Mouse (Mus musculus): Measurements from ENCODE around the gene Gm45062. TPM values are rescaled to one million over a fixed set of nuclear protein-coding genes. Genes with fewer than 3 reads are reported as not detected.

Gene Gm45062
- total and polyA plus RNA-seq, 2 experiments from 2014 or later, result 3.0 TPM; not detected in 1

DNA sequence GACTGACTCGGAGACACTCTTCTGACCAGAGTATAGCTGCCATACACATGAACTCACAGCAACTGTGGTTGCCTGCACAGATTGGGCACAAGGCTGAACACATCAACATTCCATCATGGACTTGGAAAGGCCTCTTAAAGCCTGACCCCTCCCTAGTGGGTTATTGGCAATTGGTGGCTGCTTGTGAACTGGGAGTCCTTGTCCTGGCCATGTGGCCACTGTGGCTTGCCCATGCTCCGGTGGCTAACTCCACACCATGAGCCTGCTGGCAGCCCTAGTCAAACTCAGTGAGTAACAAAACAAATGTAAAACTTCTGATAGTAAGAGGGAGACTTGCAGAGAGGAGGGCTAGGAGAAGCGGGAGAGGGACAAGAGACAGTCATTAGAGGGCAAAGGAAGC lies 212.9 kb downstream of the Gm45062 start:
- 91% methylated on average over 3 of the region's 3 CpGs for WGBS
- H3K4me2 ChIP-seq (ENCODE audit: low read depth, low read length), result no peak overlapping the region
- DNase-seq (ENCODE audit: low spot score) (no peak), ATAC-seq (ENCODE audit: insufficient read depth, low read depth) (no peak)
- no peaks in the 10 kb centered on the region for H3K9me3 ChIP-seq (replicated peaks; ENCODE audit: control insufficient read depth, low read length)
- no peaks in the 10 kb centered on the region for H3K36me3 ChIP-seq (replicated peaks; ENCODE audit: control insufficient read depth, insufficient read depth, low read length)
- H3K27me3 ChIP-seq (ENCODE audit: control insufficient read depth, insufficient read depth, low read length), result no peaks in the 10 kb centered on the region
- H3K9ac ChIP-seq (replicated peaks; ENCODE audit: low read depth, low read length), result no peak overlapping the region
- no peak overlapping the region for H3K27ac ChIP-seq (ENCODE audit: low read depth)
- TF ChIP-seq EP300 (IDR thresholded peaks at IDR 0.05; ENCODE audit: low read depth) (no peak), CTCF (IDR thresholded peaks at IDR 0.05; ENCODE audit: low read depth) (no peak)
- H3K4me1 ChIP-seq (ENCODE audit: control insufficient read depth, insufficient read depth), result peaks cover 18% of the 10 kb centered on the region
- no peak overlapping the region for H3K4me3 ChIP-seq (ENCODE audit: low read depth, low read length)

DNA sequence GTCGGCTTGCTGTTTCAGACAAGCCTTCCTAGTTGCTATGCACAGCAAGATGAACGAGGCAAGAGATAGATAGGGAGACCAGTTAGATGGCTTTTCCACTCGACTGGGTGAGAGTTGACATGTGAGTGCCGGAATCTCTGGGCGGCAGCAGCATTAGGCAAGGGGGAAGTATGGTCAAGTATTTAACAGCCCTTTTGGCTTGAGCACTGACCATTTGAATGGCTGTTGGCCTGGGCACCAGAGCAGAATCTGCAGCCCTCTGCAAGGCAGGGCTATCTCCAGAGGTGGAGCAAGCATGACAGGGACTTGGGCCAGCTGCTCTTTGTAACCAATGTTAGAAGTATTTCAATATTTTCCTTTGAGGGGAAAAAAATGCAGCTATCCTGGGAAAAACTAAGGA lies 213.7 kb downstream of the Gm45062 start:
- Histone ChIP-seq H3K27ac (ENCODE audit: low read depth) (peak overlapping the region; percentile 47), H3K4me3 (ENCODE audit: low read depth, low read length) (no peak overlapping the region), H3K4me1 (ENCODE audit: control insufficient read depth, insufficient read depth) (peaks cover 18% of the 10 kb centered on the region), H3K36me3 (replicated peaks; ENCODE audit: control insufficient read depth, insufficient read depth, low read length) (no peaks in the 10 kb centered on the region), H3K9ac (replicated peaks; ENCODE audit: low read depth, low read length) (no peak overlapping the region), H3K9me3 (replicated peaks; ENCODE audit: control insufficient read depth, low read length) (no peaks in the 10 kb centered on the region), H3K4me2 (ENCODE audit: low read depth, low read length) (0 out of 2 replicates have a peak overlapping the region, but pooled peaks have one; percentile 6), H3K27me3 (ENCODE audit: control insufficient read depth, insufficient read depth, low read length) (no peaks in the 10 kb centered on the region)
- ATAC-seq (ENCODE audit: insufficient read depth, low read depth) (0 out of 2 replicates have a peak, but pooled peaks have one; percentile 36), DNase-seq (ENCODE audit: low spot score) (no peak)
- 16% methylated on average over 5 of the region's 5 CpGs for WGBS
- no peak for TF ChIP-seq EP300 (IDR thresholded peaks at IDR 0.05; ENCODE audit: low read depth)
- no peak for TF ChIP-seq CTCF (IDR thresholded peaks at IDR 0.05; ENCODE audit: low read depth)

DNA sequence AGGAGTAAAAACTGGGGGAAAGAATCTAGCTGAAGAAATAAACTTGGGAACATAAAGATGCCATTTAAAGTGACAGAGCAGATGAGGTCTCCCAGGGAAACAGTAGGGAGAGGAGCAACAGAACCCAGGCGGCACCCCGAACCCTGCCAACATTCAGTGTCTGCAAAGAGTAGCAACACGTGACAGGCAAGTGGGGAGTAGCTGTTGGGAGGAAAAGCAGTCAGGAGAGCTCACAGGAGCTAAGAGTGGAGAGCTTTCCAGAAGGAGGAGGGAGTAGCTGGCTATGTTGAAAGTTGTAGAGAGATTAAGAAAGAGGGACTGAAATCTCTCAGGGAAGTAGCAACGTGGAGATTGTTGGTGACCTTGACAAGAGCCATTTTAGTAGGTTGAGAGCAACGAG lies 214.2 kb downstream of the Gm45062 start:
- Histone ChIP-seq H3K36me3 (replicated peaks; ENCODE audit: control insufficient read depth, insufficient read depth, low read length) (no peaks in the 10 kb centered on the region), H3K9me3 (replicated peaks; ENCODE audit: control insufficient read depth, low read length) (no peaks in the 10 kb centered on the region), H3K27me3 (ENCODE audit: control insufficient read depth, insufficient read depth, low read length) (no peaks in the 10 kb centered on the region), H3K27ac (ENCODE audit: low read depth) (peak overlapping the region; percentile 52), H3K4me3 (ENCODE audit: low read depth, low read length) (no peak overlapping the region), H3K9ac (replicated peaks; ENCODE audit: low read depth, low read length) (no peak overlapping the region), H3K4me2 (ENCODE audit: low read depth, low read length) (peak overlapping the region; percentile 31; the same call in 1 of the 2 replicates), H3K4me1 (ENCODE audit: control insufficient read depth, insufficient read depth) (peaks cover 18% of the 10 kb centered on the region)
- TF ChIP-seq EP300 (IDR thresholded peaks at IDR 0.05; ENCODE audit: low read depth) (no peak), CTCF (IDR thresholded peaks at IDR 0.05; ENCODE audit: low read depth) (no peak)
- ATAC-seq (ENCODE audit: insufficient read depth, low read depth), result peak; percentile 39; the same call in 1 of the 2 replicates
- WGBS, result 17% methylated on average over 5 of the region's 5 CpGs
- peak; percentile 45 for DNase-seq (ENCODE audit: low spot score)

DNA sequence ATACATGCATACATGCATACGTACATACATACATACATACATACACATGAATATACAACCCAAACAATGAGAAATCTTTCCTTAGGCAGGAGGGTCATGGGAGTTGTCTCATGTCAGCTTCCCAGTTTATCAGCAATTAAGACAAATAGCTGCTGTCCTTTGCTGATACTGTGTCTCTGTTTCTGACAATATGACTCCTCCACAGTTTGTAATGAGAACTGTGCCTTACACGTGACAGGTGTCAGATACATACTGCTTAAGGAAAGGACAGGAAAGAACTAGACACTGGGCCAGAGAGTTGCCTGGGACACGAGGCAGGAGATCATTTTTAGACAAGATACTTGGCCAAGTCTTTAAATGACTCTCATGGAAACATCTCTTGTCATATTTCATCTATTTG lies 215.1 kb downstream of the Gm45062 start:
- DNase-seq (ENCODE audit: low spot score), result no peak
- H3K4me3 ChIP-seq (ENCODE audit: low read depth, low read length), result no peak overlapping the region
- no peak overlapping the region for H3K9ac ChIP-seq (replicated peaks; ENCODE audit: low read depth, low read length)
- H3K4me1 ChIP-seq (ENCODE audit: control insufficient read depth, insufficient read depth), result peaks cover 18% of the 10 kb centered on the region
- H3K27me3 ChIP-seq (ENCODE audit: control insufficient read depth, insufficient read depth, low read length), result no peaks in the 10 kb centered on the region
- 65% methylated on average over 3 of the region's 3 CpGs for WGBS
- TF ChIP-seq EP300 (IDR thresholded peaks at IDR 0.05; ENCODE audit: low read depth) (no peak), CTCF (IDR thresholded peaks at IDR 0.05; ENCODE audit: low read depth) (no peak)
- no peaks in the 10 kb centered on the region for H3K9me3 ChIP-seq (replicated peaks; ENCODE audit: control insufficient read depth, low read length)
- H3K27ac ChIP-seq (ENCODE audit: low read depth), result no peak overlapping the region
- H3K36me3 ChIP-seq (replicated peaks; ENCODE audit: control insufficient read depth, insufficient read depth, low read length), result no peaks in the 10 kb centered on the region
- no peak overlapping the region for H3K4me2 ChIP-seq (ENCODE audit: low read depth, low read length)
- no peak for ATAC-seq (ENCODE audit: insufficient read depth, low read depth)

DNA sequence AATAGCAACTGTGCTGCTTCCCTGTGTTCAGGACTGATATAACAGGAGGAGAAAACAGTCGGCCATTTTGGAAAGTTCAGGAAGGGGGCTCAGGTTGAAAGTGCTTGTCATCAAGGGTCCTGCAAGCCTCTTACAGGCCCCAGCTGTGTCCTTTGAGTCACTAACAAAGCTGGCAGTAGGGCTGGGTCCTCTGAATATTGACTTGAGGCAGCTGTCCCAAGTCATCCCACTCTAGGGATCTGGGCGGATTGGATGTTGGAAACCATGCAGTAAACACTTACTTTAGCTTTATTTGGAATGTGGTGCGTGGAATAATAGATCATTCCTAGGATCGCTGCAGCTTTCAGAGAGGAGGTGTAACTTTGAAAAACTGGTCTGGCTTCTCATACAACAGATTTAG lies 215.6 kb downstream of the Gm45062 start:
- Histone ChIP-seq H3K4me3 (ENCODE audit: low read depth, low read length) (no peak overlapping the region), H3K4me1 (ENCODE audit: control insufficient read depth, insufficient read depth) (peaks cover 18% of the 10 kb centered on the region), H3K27me3 (ENCODE audit: control insufficient read depth, insufficient read depth, low read length) (no peaks in the 10 kb centered on the region), H3K27ac (ENCODE audit: low read depth) (no peak overlapping the region), H3K36me3 (replicated peaks; ENCODE audit: control insufficient read depth, insufficient read depth, low read length) (no peaks in the 10 kb centered on the region), H3K9ac (replicated peaks; ENCODE audit: low read depth, low read length) (no peak overlapping the region), H3K4me2 (ENCODE audit: low read depth, low read length) (no peak overlapping the region), H3K9me3 (replicated peaks; ENCODE audit: control insufficient read depth, low read length) (no peaks in the 10 kb centered on the region)
- peak; percentile 17; the same call in 1 of the 2 replicates for ATAC-seq (ENCODE audit: insufficient read depth, low read depth)
- 79% methylated on average over 4 of the region's 4 CpGs for WGBS
- DNase-seq (ENCODE audit: low spot score), result no peak
- no peak for TF ChIP-seq CTCF (IDR thresholded peaks at IDR 0.05; ENCODE audit: low read depth)
- no peak for TF ChIP-seq EP300 (IDR thresholded peaks at IDR 0.05; ENCODE audit: low read depth)

DNA sequence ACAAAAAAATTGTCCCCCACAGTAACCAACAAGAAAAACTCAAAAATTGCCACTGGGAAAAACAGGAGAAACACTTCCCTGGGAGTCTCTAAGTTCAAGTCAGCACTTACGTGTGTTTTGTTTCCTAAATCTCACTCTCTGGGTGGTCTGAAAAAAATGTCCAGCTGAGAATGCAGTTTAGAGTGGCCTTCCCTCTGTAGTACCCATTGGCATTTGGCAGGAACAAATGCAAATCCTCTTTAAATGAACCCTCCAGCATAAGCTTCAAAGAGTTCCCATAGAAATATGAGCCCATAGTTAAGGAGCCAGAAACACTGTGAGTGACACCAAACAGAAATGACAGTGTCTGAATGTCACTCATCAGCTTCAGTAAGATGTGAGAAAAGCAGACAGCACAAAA lies 219.9 kb downstream of the Gm45062 start:
- no peak for DNase-seq (ENCODE audit: low spot score)
- no peaks in the 10 kb centered on the region for H3K9me3 ChIP-seq (replicated peaks; ENCODE audit: control insufficient read depth, low read length)
- H3K4me3 ChIP-seq (ENCODE audit: low read depth, low read length), result no peak overlapping the region
- H3K4me1 ChIP-seq (ENCODE audit: control insufficient read depth, insufficient read depth), result peaks cover under 1% of the 10 kb centered on the region; the same call in 1 of the 2 replicates
- no peaks in the 10 kb centered on the region for H3K27me3 ChIP-seq (ENCODE audit: control insufficient read depth, insufficient read depth, low read length)
- H3K4me2 ChIP-seq (ENCODE audit: low read depth, low read length), result no peak overlapping the region
- WGBS, result 61% methylated on average over 1 of the region's 1 CpGs
- H3K27ac ChIP-seq (ENCODE audit: low read depth), result no peak overlapping the region
- no peak overlapping the region for H3K9ac ChIP-seq (replicated peaks; ENCODE audit: low read depth, low read length)
- TF ChIP-seq CTCF (IDR thresholded peaks at IDR 0.05; ENCODE audit: low read depth), result no peak
- no peak for TF ChIP-seq EP300 (IDR thresholded peaks at IDR 0.05; ENCODE audit: low read depth)
- no peak for ATAC-seq (ENCODE audit: insufficient read depth, low read depth)
- no peaks in the 10 kb centered on the region for H3K36me3 ChIP-seq (replicated peaks; ENCODE audit: control insufficient read depth, insufficient read depth, low read length)
